Mouse (Mus musculus): Measurements from ENCODE around the gene Sugp2. TPM values are rescaled to one million over a fixed set of nuclear protein-coding genes. Genes with fewer than 3 reads are reported as not detected.
A peak's percentile ranks its signal among the peaks of the same experiment; 100 is the strongest.

Sugp2 gene
- polyA plus RNA-seq (2015; fragmentation: Nextera tagmentation; extraction: Ambion mirVana): 12.3 and 13.6 TPM in 2 replicates

DNA sequence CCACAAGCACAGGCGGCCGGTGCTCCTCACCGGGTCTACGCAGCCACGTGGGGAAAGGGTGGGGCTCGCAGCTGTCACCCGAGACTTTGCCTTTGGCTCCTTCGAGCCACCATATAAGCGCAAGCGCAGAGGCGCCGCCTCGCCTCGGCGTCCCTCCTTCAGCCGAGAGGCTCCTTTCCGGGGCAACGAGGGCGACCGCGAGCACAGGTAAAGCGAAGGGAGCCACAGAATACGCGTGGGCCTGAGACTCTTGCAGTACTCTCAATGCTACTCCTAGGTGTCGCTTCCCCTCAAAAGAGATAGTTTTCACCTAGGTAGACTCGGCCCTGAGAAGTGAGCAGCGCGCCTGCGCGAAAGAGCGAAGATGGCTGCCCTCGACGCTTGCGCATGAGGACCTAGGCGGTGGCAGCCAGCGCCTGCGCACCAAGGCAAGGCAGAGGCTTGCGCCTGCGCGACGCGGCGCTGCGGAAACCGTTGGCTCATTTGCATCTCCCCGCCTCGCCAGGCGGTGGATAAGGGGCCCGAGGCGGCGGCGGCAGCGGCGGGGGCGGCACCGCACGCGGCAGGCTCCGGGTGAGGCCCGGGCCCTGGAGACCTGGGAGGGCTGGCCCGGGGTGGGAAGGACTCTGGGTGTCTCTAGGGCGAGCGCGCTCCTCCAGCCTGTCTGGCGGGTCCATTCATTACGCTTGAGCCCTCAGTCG, at the start of gene Sugp2, which contains the start of gene Armc6:
Gene Sugp2, plus strand, starts transcription at position 147 of the 701 bp plus-strand sequence.
Gene Armc6, minus strand, starts transcription at position 387 of the 701 bp plus-strand sequence.
- DNase-seq (ENCODE audit: low spot score) (peak; percentile 98), ATAC-seq (peak; percentile 98)
- WGBS: under 1% methylated on average over 63 of the region's 67 CpGs
- peak within 1 kb of the TSS; percentile 83 for H3K4me3 ChIP-seq (ENCODE audit: low read depth, low read length)
- peaks cover 6% of the 10 kb centered on the region; the same call in 1 of the 2 replicates for H3K4me1 ChIP-seq (ENCODE audit: insufficient read depth, low read depth, low read length)
- H3K9me3 ChIP-seq (ENCODE audit: low read length): no peaks in the 10 kb centered on the region
- no peaks in the 10 kb centered on the region for H3K27me3 ChIP-seq (replicated peaks; ENCODE audit: insufficient read depth, low read length)
- H3K9ac ChIP-seq (replicated peaks; ENCODE audit: low read depth): peak within 1 kb of the TSS; percentile 87
- peak within 1 kb of the TSS; percentile 95 for H3K27ac ChIP-seq (ENCODE audit: low read length)
- peak; percentile 21; the same call in 1 of the 2 replicates for TF ChIP-seq CTCF (IDR thresholded peaks at IDR 0.05)
- no peak for TF ChIP-seq EP300 (IDR thresholded peaks at IDR 0.05)
- H3K36me3 ChIP-seq (ENCODE audit: insufficient read depth, low read length): peaks cover 6% of the 10 kb centered on the region; the same call in 1 of the 2 replicates
- H3K4me2 ChIP-seq (replicated peaks; ENCODE audit: low read depth, low read length): peak within 1 kb of the TSS; percentile 85

- Histone ChIP-seq H3K4me3 (ENCODE audit: low read depth, low read length) (no peak overlapping the region), H3K36me3 (ENCODE audit: insufficient read depth, low read length) (no peaks in the 10 kb centered on the region), H3K27ac (ENCODE audit: low read length) (no peak overlapping the region), H3K27me3 (replicated peaks; ENCODE audit: insufficient read depth, low read length) (no peaks in the 10 kb centered on the region), H3K4me2 (replicated peaks; ENCODE audit: low read depth, low read length) (no peak overlapping the region), H3K9me3 (ENCODE audit: low read length) (no peaks in the 10 kb centered on the region), H3K4me1 (ENCODE audit: insufficient read depth, low read depth, low read length) (no peaks in the 10 kb centered on the region), H3K9ac (replicated peaks; ENCODE audit: low read depth) (no peak overlapping the region)
- ATAC-seq (no peak), DNase-seq (ENCODE audit: low spot score) (no peak)
- 63% methylated on average over 7 of the region's 7 CpGs for WGBS
- TF ChIP-seq EP300 (IDR thresholded peaks at IDR 0.05): no peak
- no peak for TF ChIP-seq CTCF (IDR thresholded peaks at IDR 0.05)
Observed at GRCm38 (mm10) chr8:70188707-70189106, 45.3 kb upstream of the Sugp2 start.

- ATAC-seq (no peak), DNase-seq (ENCODE audit: low spot score) (no peak)
- Histone ChIP-seq H3K4me3 (ENCODE audit: low read depth, low read length) (no peak overlapping the region), H3K27ac (ENCODE audit: low read length) (no peak overlapping the region), H3K4me1 (ENCODE audit: insufficient read depth, low read depth, low read length) (no peaks in the 10 kb centered on the region), H3K27me3 (replicated peaks; ENCODE audit: insufficient read depth, low read length) (no peaks in the 10 kb centered on the region), H3K9me3 (ENCODE audit: low read length) (no peaks in the 10 kb centered on the region), H3K36me3 (ENCODE audit: insufficient read depth, low read length) (no peaks in the 10 kb centered on the region), H3K9ac (replicated peaks; ENCODE audit: low read depth) (no peak overlapping the region), H3K4me2 (replicated peaks; ENCODE audit: low read depth, low read length) (no peak overlapping the region)
- TF ChIP-seq CTCF (IDR thresholded peaks at IDR 0.05): no peak
- TF ChIP-seq EP300 (IDR thresholded peaks at IDR 0.05): no peak
- WGBS: 70% methylated on average over 5 of the region's 5 CpGs
Observed at GRCm38 (mm10) chr8:70193238-70193637, 40.8 kb upstream of the Sugp2 start.

DNA sequence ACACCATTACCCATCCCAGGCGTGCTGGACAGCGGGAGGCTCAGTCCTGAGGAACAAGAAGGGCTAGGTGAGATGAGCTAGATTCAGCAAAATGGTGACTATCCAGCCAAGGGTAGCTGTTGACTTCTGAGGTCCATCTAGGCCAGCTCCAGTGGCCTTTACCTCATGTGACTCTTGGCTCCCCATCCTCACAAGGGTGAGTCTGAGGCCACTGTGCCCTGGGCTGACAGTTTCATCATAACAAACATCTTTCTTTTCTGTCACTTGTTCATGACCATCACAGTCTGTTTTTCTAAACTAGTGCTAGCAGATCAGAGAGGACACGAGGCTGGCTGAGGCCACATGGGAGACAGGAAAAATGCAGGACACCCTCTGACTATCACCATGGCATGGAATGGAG, 39.8 kb upstream of the Sugp2 start:
- no peak for TF ChIP-seq EP300 (IDR thresholded peaks at IDR 0.05)
- no peak for TF ChIP-seq CTCF (IDR thresholded peaks at IDR 0.05)
- ATAC-seq (no peak), DNase-seq (ENCODE audit: low spot score) (no peak)
- WGBS: 53% methylated on average over 3 of the region's 3 CpGs
- Histone ChIP-seq H3K4me1 (ENCODE audit: insufficient read depth, low read depth, low read length) (no peaks in the 10 kb centered on the region), H3K9ac (replicated peaks; ENCODE audit: low read depth) (no peak overlapping the region), H3K36me3 (ENCODE audit: insufficient read depth, low read length) (no peaks in the 10 kb centered on the region), H3K4me2 (replicated peaks; ENCODE audit: low read depth, low read length) (no peak overlapping the region), H3K4me3 (ENCODE audit: low read depth, low read length) (no peak overlapping the region), H3K9me3 (ENCODE audit: low read length) (no peaks in the 10 kb centered on the region), H3K27me3 (replicated peaks; ENCODE audit: insufficient read depth, low read length) (no peaks in the 10 kb centered on the region), H3K27ac (ENCODE audit: low read length) (no peak overlapping the region)

DNA sequence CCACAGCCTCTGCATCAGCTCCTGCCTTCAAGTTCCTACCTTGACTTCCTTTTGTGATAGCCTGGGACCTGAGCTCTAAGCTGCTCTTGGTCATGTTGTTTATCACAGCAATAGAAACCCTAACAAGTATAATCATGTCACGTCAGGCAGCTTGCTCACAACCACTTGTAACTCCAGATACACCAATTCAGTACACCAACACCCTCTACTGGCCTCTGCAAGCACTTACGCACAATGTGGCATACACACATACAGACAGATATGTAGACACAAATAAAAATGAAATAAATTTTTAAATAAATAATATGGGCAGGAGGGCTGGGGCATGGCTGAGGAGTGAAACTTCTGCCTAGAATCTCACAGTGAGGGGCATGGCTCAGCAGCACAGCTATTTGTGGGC, 38.3 kb upstream of the Sugp2 start:
- no peak for ATAC-seq
- H3K9me3 ChIP-seq (ENCODE audit: low read length): no peaks in the 10 kb centered on the region
- H3K36me3 ChIP-seq (ENCODE audit: insufficient read depth, low read length): no peaks in the 10 kb centered on the region
- no peak overlapping the region for H3K4me3 ChIP-seq (ENCODE audit: low read depth, low read length)
- TF ChIP-seq CTCF (IDR thresholded peaks at IDR 0.05) (peak; percentile 23; the same call in 1 of the 2 replicates), EP300 (IDR thresholded peaks at IDR 0.05) (no peak)
- 0 out of 2 replicates have a peak, but pooled peaks cover 5% of the 10 kb centered on the region for H3K4me1 ChIP-seq (ENCODE audit: insufficient read depth, low read depth, low read length)
- DNase-seq (ENCODE audit: low spot score): no peak
- no peak overlapping the region for H3K27ac ChIP-seq (ENCODE audit: low read length)
- 83% methylated on average over 2 of the region's 2 CpGs for WGBS
- H3K27me3 ChIP-seq (replicated peaks; ENCODE audit: insufficient read depth, low read length): no peaks in the 10 kb centered on the region
- no peak overlapping the region for H3K4me2 ChIP-seq (replicated peaks; ENCODE audit: low read depth, low read length)
- no peak overlapping the region for H3K9ac ChIP-seq (replicated peaks; ENCODE audit: low read depth)

- 48% methylated on average over 7 of the region's 7 CpGs for WGBS
- TF ChIP-seq EP300 (IDR thresholded peaks at IDR 0.05): no peak
Observed at GRCm38 (mm10) chr8:70197603-70198002, 36.4 kb upstream of the Sugp2 start.

More at GRCm38 (mm10) chr8:70197603-70198002, 36.4 kb upstream of the Sugp2 start:
- Histone ChIP-seq H3K4me3 (ENCODE audit: low read depth, low read length) (no peak overlapping the region), H3K36me3 (ENCODE audit: insufficient read depth, low read length) (no peaks in the 10 kb centered on the region), H3K9me3 (ENCODE audit: low read length) (no peaks in the 10 kb centered on the region), H3K4me1 (ENCODE audit: insufficient read depth, low read depth, low read length) (0 out of 2 replicates have a peak, but pooled peaks cover 5% of the 10 kb centered on the region), H3K9ac (replicated peaks; ENCODE audit: low read depth) (no peak overlapping the region), H3K27ac (ENCODE audit: low read length) (no peak overlapping the region), H3K27me3 (replicated peaks; ENCODE audit: insufficient read depth, low read length) (no peaks in the 10 kb centered on the region), H3K4me2 (replicated peaks; ENCODE audit: low read depth, low read length) (no peak overlapping the region)
- DNase-seq (ENCODE audit: low spot score) (no peak), ATAC-seq (no peak)
